Mouse (Mus musculus) hindbrain, embryonic 11.5 days (tissue): ENCODE measurements around the gene Nxf1. TPM values are rescaled to one million over a fixed set of nuclear protein-coding genes. Genes with fewer than 3 reads are reported as not detected.

Experiments used
- ATAC-seq: fragments of 200-750 bp; cut with Nextera tagmentation; 2 replicates; pipeline ENCODE4 v1.8.0; 2017; ENCODE audit warnings: mild to moderate bottlenecking, moderate TSS enrichment, moderate library complexity; ENCODE audit not compliant: low FRiP score
- DNase-seq: peaks from one replicate; pipeline ENCODE4 v3.0.0-alpha.2; 2015; ENCODE audit warnings: low spot score
- H3K27ac ChIP-seq: fragments of 300-500 bp; sonication (generic); 2 replicates; pipeline ENCODE4 v1.5.1; 2014; ENCODE audit warnings: mild to moderate bottlenecking, low read depth, low read length
- H3K27me3 ChIP-seq: fragments of 300-500 bp; sonication (generic); 2 replicates; pipeline ENCODE4 v1.6.1; 2014; ENCODE audit warnings: mild to moderate bottlenecking, low read length, moderate library complexity, mixed read lengths; ENCODE audit not compliant: control insufficient read depth, insufficient read depth
- H3K36me3 ChIP-seq: fragments of 300-500 bp; sonication (generic); 2 replicates; pipeline ENCODE4 v1.6.1; 2014; ENCODE audit warnings: mild to moderate bottlenecking, low read length, moderate library complexity, mixed read lengths; ENCODE audit not compliant: control insufficient read depth, insufficient read depth
- H3K4me1 ChIP-seq: fragments of 300-500 bp; sonication (generic); replicated peaks from 2 replicates; pipeline ENCODE4 v1.6.1; 2014; ENCODE audit warnings: low read length, mixed read lengths; ENCODE audit not compliant: control insufficient read depth, insufficient read depth
- H3K4me2 ChIP-seq: fragments of 300-500 bp; sonication (generic); replicated peaks from 2 replicates; pipeline ENCODE4 v1.6.1; 2014; ENCODE audit warnings: mild to moderate bottlenecking, low read depth, low read length
- H3K4me3 ChIP-seq: fragments of 300-500 bp; sonication (generic); 2 replicates; pipeline ENCODE4 v1.5.1; 2014; ENCODE audit warnings: low read depth, low read length
- H3K9ac ChIP-seq: fragments of 300-500 bp; sonication (generic); 2 replicates; pipeline ENCODE4 v1.6.1; 2014; ENCODE audit warnings: low read depth, low read length
- H3K9me3 ChIP-seq: fragments of 300-500 bp; sonication (generic); 2 replicates; pipeline ENCODE4 v1.6.1; 2016; ENCODE audit warnings: low read length; ENCODE audit not compliant: control insufficient read depth
- WGBS: fragments of 180-500 bp; shearing (Covaris S2); extraction: QIAGEN DNeasy Blood & Tissue Kit; methylation state at CpG from one replicate; pipeline ENCODE4 v1.1.7; 2014; 5-methylcytosine and 5-hydroxymethylcytosine counted together
- polyA plus RNA-seq: library from polyadenylated mRNA; unstranded; fragments of >200 nt; fragmentation: Nextera tagmentation; extraction: Ambion mirVana; gene quantifications from 2 replicates; pipeline ENCODE4 v1.2.1, GENCODE M21; 2014

Nxf1 gene
- polyA plus RNA-seq, 1 experiment from 2014 or later: 213 TPM

DNA sequence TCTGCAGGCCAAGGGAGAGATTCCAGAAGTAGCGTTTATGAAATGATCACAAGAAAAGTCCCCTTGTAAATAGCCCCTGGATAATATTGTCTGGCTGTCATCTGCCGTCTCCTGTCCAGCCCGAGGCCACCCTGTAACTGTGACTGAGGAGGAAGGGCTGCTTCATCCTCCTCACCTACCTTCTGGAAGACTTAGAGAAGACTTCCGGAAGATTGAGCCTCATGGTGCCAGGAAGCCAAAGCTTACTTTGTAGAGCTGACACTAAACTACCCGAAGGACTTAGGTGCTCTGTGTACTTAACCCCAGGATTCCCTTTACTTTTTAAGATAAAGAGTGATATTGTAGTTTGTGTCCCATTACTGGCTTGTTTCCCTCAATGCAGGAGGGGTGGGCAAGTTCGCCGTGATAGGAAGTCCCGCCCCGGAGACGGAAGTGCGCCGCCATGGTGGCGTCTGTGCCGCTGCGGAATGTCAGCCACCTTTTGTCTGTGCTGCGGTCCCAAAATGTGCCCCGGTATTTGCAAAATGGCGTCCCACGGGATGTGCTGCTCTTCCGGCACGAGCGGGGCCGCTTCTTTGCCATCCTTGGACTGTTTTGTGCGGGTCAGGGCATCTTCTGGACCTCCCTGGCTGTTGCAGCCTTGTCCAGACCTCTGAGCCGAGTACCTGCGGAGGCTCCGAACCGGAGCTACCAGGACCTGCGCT is 13.8 kb downstream of the Nxf1 start, which contains the start of gene Tmem223:
Tmem223 (plus strand) TSS at position 430 of the 704 bp plus-strand sequence.
- Histone ChIP-seq H3K9ac (peak within 1 kb of the TSS; percentile 77), H3K4me1 (peaks cover 10% of the 10 kb centered on the region), H3K4me2 (peak within 1 kb of the TSS; percentile 62), H3K9me3 (no peaks in the 10 kb centered on the region), H3K4me3 (peak within 1 kb of the TSS; percentile 63), H3K27me3 (no peaks in the 10 kb centered on the region), H3K36me3 (peaks cover 21% of the 10 kb centered on the region), H3K27ac (peak within 1 kb of the TSS; percentile 70)
- DNase-seq: peak; percentile 85
- peak; percentile 42 for ATAC-seq
- 22% methylated on average over 29 of the region's 29 CpGs for WGBS

DNA sequence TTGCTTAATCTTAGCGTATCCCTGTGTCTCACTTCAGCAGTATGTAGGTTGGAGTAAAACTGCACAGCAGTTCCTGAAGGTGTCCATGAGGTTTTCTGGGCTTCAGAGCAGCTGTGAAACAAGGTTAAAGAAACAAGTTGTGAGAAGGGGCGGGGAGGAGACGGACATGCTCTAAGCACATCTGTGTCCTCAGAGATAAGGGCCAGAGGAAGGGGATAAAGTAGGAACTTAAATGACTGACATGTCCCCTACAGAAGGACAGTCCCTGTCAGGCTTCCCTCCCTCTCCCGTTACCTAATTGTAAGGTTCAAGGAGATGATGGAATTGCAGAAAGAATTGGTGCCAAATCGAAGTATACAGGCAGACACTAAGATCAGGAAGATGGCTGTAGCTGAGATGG is 16.1 kb downstream of the Nxf1 start:
- ATAC-seq (no peak), DNase-seq (no peak)
- Histone ChIP-seq H3K27ac (no peak overlapping the region; the same call in 1 of the 2 replicates), H3K27me3 (no peaks in the 10 kb centered on the region), H3K9ac (0 out of 2 replicates have a peak overlapping the region, but pooled peaks have one; percentile 25), H3K9me3 (no peaks in the 10 kb centered on the region), H3K4me1 (peaks cover 10% of the 10 kb centered on the region), H3K4me3 (peak overlapping the region; percentile 73; the same call in 1 of the 2 replicates), H3K4me2 (no peak overlapping the region), H3K36me3 (peaks cover 10% of the 10 kb centered on the region)
- WGBS: 91% methylated on average over 5 of the region's 5 CpGs

DNA sequence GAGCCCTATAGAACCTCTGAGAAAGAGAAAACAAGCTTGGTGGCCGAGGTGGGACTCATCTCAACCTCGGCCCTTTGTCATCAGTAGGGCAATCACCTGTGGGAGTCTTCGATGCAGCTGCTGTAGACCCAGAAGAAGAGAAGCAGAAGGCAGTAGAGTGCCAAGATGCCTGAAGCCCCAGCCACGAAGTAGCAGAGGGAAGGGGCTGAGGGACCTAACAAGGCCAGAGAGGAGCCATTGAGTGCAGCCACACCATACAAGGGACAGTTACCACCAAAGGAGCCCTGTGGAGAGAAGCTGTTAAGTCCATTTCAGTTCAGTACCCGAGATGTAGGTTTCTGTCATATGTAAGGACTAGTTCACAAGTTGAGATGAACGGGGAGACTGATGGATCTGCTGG is 16.5 kb downstream of the Nxf1 start:
- ATAC-seq (no peak), DNase-seq (peak; percentile 19)
- 0 out of 2 replicates have a peak overlapping the region, but pooled peaks have one; percentile 30 for H3K27ac ChIP-seq
- peak overlapping the region; percentile 97 for H3K4me2 ChIP-seq
- peaks cover 10% of the 10 kb centered on the region for H3K4me1 ChIP-seq
- peaks cover 6% of the 10 kb centered on the region for H3K36me3 ChIP-seq
- H3K27me3 ChIP-seq: no peaks in the 10 kb centered on the region
- H3K9ac ChIP-seq: peak overlapping the region; percentile 25; the same call in 1 of the 2 replicates
- H3K9me3 ChIP-seq: no peaks in the 10 kb centered on the region
- WGBS: 67% methylated on average over 6 of the region's 6 CpGs
- H3K4me3 ChIP-seq: peak overlapping the region; percentile 73

GRCm38 (mm10) chr19:8774086-8774835 is 17.4 kb downstream of the Nxf1 start, which contains the start of gene Tmem179b:
Gene Tmem179b, minus strand, starts transcription at chr19:8774467.
- Histone ChIP-seq H3K9me3 (no peaks in the 10 kb centered on the region), H3K9ac (peak within 1 kb of the TSS; percentile 91), H3K4me3 (peak within 1 kb of the TSS; percentile 73), H3K4me2 (peak within 1 kb of the TSS; percentile 97), H3K27me3 (no peaks in the 10 kb centered on the region), H3K27ac (peak within 1 kb of the TSS; percentile 98), H3K36me3 (peaks cover 2% of the 10 kb centered on the region), H3K4me1 (peaks cover 10% of the 10 kb centered on the region)
- peak; percentile 98 for DNase-seq
- peak; percentile 95 for ATAC-seq
- under 1% methylated on average over 62 of the region's 68 CpGs for WGBS

DNA sequence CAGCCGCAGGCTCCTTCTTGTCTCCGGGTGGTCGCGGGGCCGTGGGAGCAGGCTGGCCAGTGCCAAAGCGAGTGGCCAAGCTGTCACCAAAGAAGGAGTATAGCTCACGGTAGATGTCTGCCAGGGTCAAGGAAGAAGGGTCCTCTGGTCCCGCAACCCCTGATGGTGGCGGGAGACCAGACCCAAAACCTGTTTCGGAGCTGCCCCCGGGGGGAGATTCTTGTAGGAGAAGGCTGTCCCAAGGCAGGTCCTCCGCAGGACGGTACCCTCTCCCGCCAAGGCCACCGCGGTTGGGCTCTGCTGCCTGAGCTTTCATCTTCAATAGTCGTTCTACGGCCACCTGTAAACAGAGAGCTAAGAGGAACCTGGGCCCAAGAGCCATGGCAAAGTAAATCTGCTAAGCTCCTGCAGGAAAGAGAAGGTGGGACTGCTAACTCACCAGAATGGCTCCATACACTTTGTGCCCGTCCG is 18.1 kb downstream of the Nxf1 start:
- DNase-seq (peak; percentile 34), ATAC-seq (peak; percentile 48)
- peak overlapping the region; percentile 98 for H3K27ac ChIP-seq
- no peaks in the 10 kb centered on the region; the same call in 1 of the 2 replicates for H3K36me3 ChIP-seq
- H3K9ac ChIP-seq: peak overlapping the region; percentile 91
- peaks cover 10% of the 10 kb centered on the region for H3K4me1 ChIP-seq
- peak overlapping the region; percentile 97 for H3K4me2 ChIP-seq
- H3K9me3 ChIP-seq: no peaks in the 10 kb centered on the region
- H3K27me3 ChIP-seq: no peaks in the 10 kb centered on the region
- H3K4me3 ChIP-seq: peak overlapping the region; percentile 73
- 5% methylated on average over 20 of the region's 20 CpGs for WGBS

DNA sequence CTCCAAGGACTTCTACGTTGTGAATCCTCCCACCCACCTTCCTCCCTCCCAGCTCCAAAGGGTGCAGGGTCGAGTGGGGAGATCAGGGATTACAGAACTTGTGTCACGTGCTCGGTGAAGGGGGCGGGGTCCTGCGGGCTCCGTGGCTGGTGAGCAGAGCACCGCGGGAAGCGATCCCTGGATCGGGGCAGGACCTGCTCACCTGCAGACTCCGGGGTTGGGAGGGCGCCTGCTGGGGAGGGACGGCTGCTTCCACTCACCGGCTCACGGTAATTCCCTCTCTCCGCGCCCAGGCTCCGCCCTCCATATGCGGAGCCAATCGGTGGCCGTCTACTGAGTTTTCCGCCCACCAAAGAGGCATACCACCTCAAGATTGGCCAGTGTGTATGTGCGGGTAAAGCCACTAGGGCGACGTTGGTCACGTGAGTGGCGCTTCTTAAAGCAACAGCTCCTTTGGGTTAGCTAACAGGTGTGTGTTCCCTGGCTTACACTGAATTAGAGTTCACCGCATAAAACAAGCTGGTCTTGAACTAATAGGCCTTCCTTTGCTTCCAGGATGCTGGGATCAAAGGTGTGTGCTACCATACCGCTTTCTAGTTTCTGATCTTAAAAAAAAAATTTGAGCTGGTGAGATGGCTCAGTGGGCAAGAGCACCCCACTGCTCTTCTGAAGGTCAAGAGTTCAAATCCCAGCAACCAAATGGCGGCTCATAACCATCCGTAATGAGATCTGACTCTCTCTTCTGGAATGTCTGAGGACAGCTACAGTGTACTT is 29.3 kb downstream of the Nxf1 start, which contains the start of gene Taf6l:
Taf6l (minus strand) TSS at position 410 of the 774 bp plus-strand sequence.
- WGBS: under 1% methylated on average over 32 of the region's 32 CpGs
- H3K4me1 ChIP-seq: no peaks in the 10 kb centered on the region
- ATAC-seq: peak; percentile 100
- peak within 1 kb of the TSS; percentile 56 for H3K4me2 ChIP-seq
- no peaks in the 10 kb centered on the region for H3K36me3 ChIP-seq
- H3K27me3 ChIP-seq: no peaks in the 10 kb centered on the region
- H3K27ac ChIP-seq: peak within 1 kb of the TSS; percentile 3; the same call in 1 of the 2 replicates
- H3K9me3 ChIP-seq: no peaks in the 10 kb centered on the region
- peak within 1 kb of the TSS; percentile 52 for H3K4me3 ChIP-seq
- peak within 1 kb of the TSS; percentile 52 for H3K9ac ChIP-seq
- peak; percentile 90 for DNase-seq

DNA sequence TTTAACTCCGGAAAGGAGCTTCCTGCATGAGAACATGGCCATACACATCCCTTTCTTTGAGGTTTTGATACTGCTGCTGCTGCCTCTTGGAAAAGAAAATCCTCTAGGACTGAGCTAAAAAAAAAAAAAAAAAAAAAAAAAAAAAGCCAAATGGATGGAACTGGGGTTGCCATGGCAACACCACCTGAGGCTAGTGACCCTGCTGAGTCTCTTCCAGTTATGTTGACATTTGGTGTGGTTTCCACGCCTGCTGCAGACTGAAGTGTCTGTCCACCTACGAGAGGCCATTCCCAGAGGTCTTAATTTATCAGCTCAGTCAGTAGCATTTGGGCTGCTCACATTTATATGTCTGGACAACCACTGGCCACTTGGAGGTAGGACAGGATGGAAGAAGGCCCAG is 31.6 kb downstream of the Nxf1 start:
- Histone ChIP-seq H3K36me3 (peaks cover 7% of the 10 kb centered on the region; the same call in 1 of the 2 replicates), H3K4me1 (no peaks in the 10 kb centered on the region), H3K9me3 (no peaks in the 10 kb centered on the region), H3K9ac (no peak overlapping the region), H3K4me3 (no peak overlapping the region), H3K27me3 (no peaks in the 10 kb centered on the region), H3K27ac (peak overlapping the region; percentile 20; the same call in 1 of the 2 replicates), H3K4me2 (no peak overlapping the region)
- 20% methylated on average over 3 of the region's 3 CpGs for WGBS
- DNase-seq (peak; percentile 35), ATAC-seq (no peak)

- Histone ChIP-seq H3K4me1 (no peaks in the 10 kb centered on the region), H3K27me3 (no peaks in the 10 kb centered on the region), H3K9ac (no peak overlapping the region), H3K9me3 (no peaks in the 10 kb centered on the region), H3K4me3 (no peak overlapping the region), H3K27ac (peak overlapping the region; percentile 20; the same call in 1 of the 2 replicates), H3K4me2 (no peak overlapping the region), H3K36me3 (peaks cover 11% of the 10 kb centered on the region; the same call in 1 of the 2 replicates)
- WGBS: 42% methylated on average over 1 of the region's 1 CpGs
- DNase-seq (no peak), ATAC-seq (no peak)
Observed at GRCm38 (mm10) chr19:8789171-8789570, 32.3 kb downstream of the Nxf1 start.
